Comparison of ENCODE assay signal across 10 mouse cellular contexts in the genomic region with DNA sequence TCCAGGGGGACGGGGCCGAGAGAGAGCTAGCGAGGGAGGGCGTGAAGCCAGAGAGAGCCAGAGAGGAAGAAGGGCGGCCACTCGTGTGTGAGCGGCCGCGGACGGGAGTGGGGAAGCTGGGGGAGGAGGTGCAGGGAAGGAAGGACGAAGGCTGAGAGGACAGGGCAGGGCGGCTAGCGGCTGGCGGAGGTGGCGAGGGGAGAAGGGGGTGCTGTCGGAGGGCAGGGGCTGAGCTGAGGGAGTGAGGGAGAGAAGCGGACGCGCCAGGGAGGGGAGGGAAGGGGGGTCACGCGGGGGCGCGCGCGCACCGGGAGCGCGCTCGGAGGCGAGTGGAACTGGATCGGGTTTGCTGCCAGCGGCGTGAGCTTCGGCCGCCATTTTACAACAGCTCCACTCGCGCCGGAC. TPM values are rescaled to one million over a fixed set of nuclear protein-coding genes. Genes with fewer than 3 reads are reported as not detected.
DNase-seq lines count a peak whose midpoint lies in the region; ATAC-seq and TF ChIP-seq lines count a peak whose summit lies in the region.
"Not testable (repeated sequence)": the region's sequence is repeated elsewhere in the genome, so short reads cannot be mapped to it uniquely, and the experiment has no call there.
"Had no signal": no experiment of that assay in that cellular context is flagged by ENCODE, and none has a peak within 500 bp of the region (broad histone marks: within the 10 kb centered on the region; RNA-seq: fewer than 3 reads in every experiment).

No protein-coding gene starts in this region.

- H3K9ac ChIP-seq in forebrain, embryonic 16.5 days (replicated peaks; ENCODE audit: low read depth, low read length), result peak overlapping the region; percentile 32; the same call in 1 of the 2 replicates

- peak overlapping the region; percentile 44 for H3K4me3 ChIP-seq in forebrain, embryonic 16.5 days (replicated peaks; ENCODE audit: low read length)
- peak overlapping the region; percentile 70 for H3K4me3 ChIP-seq in testis, adult 2 months (ENCODE audit: control insufficient read depth, low read depth, low read length)

- H3K27ac ChIP-seq in forebrain, embryonic 16.5 days (ENCODE audit: low read length), result not testable (repeated sequence)
- H3K27ac ChIP-seq in testis, adult 2 months (ENCODE audit: control insufficient read depth, insufficient read depth, low read depth, low read length), result peak overlapping the region; percentile 7; the same call in 1 of the 2 replicates

- TF ChIP-seq POLR2A in testis, adult 2 months (IDR thresholded peaks at IDR 0.05; ENCODE audit: control insufficient read depth, low read depth, low read length), result not testable (repeated sequence)

- under 1% methylated on average over 14 of the region's 38 CpGs for WGBS in forebrain, embryonic 16.5 days

- peak; percentile 99 for ATAC-seq in forebrain, embryonic 16.5 days

- peak overlapping the region; percentile 50 for H3K4me2 ChIP-seq in forebrain, embryonic 16.5 days (ENCODE audit: low read length)

- not testable (repeated sequence) for H3K27me3 ChIP-seq in forebrain, embryonic 16.5 days (replicated peaks; ENCODE audit: control insufficient read depth, insufficient read depth, low read length); testis, adult 2 months (ENCODE audit: control insufficient read depth, insufficient read depth, low read length)

- H3K4me1 ChIP-seq in forebrain, embryonic 16.5 days (replicated peaks; ENCODE audit: control insufficient read depth, insufficient read depth, low read length); testis, adult 2 months (ENCODE audit: control insufficient read depth, insufficient read depth, low read length): not testable (repeated sequence)

- H3K36me3 ChIP-seq in forebrain, embryonic 16.5 days (ENCODE audit: control insufficient read depth, insufficient read depth); testis, adult 2 months (ENCODE audit: control insufficient read depth, insufficient read depth, low read length): not testable (repeated sequence)

- H3K9me3 ChIP-seq in forebrain, embryonic 16.5 days (ENCODE audit: control insufficient read depth, low read length), result not testable (repeated sequence)

- DNase-seq in T-cell, adult 2 months (ENCODE audit: low spot score), result peak; percentile 22
- peak; percentile 44 to 49 for DNase-seq in cerebellum, postnatal 25 days
- DNase-seq in heart, postnatal 4 days, result peak; percentile 23
- peak; percentile 20 for DNase-seq in kidney, postnatal 10 days
- peak; percentile 29 to 31 for DNase-seq in lung, adult 18-20 months
- peak; percentile 32 to 35 for DNase-seq in natural killer cell, adult 2 months (ENCODE audit: low spot score in 2 of 2)

- TF ChIP-seq CTCF in testis, adult 2 months (IDR thresholded peaks at IDR 0.05; ENCODE audit: control insufficient read depth, insufficient read depth, insufficient replicate concordance, low read depth, low read length), result not testable (repeated sequence)

RNA-seq across cellular contexts. Expression of gene 1700017D01Rik, which starts 9.7 kb away (rescaled TPM):
- polyA plus RNA-seq in forebrain, embryonic 16.5 days (2015; fragmentation: Nextera tagmentation; extraction: Ambion mirVana), result not detected in 2 replicates
- total RNA-seq in heart, postnatal 4 days (2021), result not detected
- polyA plus RNA-seq in testis, adult 2 months (2012; rRNA removed), result 408 and 421 TPM in 2 replicates
- total RNA-seq: left cerebral cortex, adult 8-10 months had no signal
- polyA plus RNA-seq: frontal cortex, adult 2 months had no signal

RNA-seq across cellular contexts. Expression of gene Ms4a8a, which starts 40.1 kb away (rescaled TPM):
- not detected in 2 replicates for polyA plus RNA-seq in forebrain, embryonic 16.5 days (2015; fragmentation: Nextera tagmentation; extraction: Ambion mirVana)
- under 1 TPM; 0.25 to 0.26 TPM for total RNA-seq in heart, postnatal 4 days (2021)
- polyA plus RNA-seq in testis, adult 2 months (2012; rRNA removed), result 0.28 and 0.45 TPM in 2 replicates
- polyA plus RNA-seq: frontal cortex, adult 2 months had no signal

RNA-seq across cellular contexts. Expression of gene 1700025F22Rik, which starts 44.1 kb away (rescaled TPM):
- polyA plus RNA-seq in forebrain, embryonic 16.5 days (2015; fragmentation: Nextera tagmentation; extraction: Ambion mirVana), result not detected in 2 replicates
- not detected for total RNA-seq in heart, postnatal 4 days (2021)
- polyA plus RNA-seq in testis, adult 2 months (2012; rRNA removed), result 57.2 and 77.8 TPM in 2 replicates
- total RNA-seq: left cerebral cortex, adult 8-10 months had no signal
- polyA plus RNA-seq: frontal cortex, adult 2 months had no signal

Comparison
In these comparisons a context has a peak if more than half of its experiments do, and no peak if none do; other contexts are left out.
1. RNA of gene 1700017D01Rik, which starts 9.7 kb away (polyA plus RNA-seq): 408 to 421 TPM in testis, adult 2 months; not detected in forebrain, embryonic 16.5 days; every median in the first group is over 100 times any median in the second.
2. RNA of gene 1700025F22Rik, which starts 44.1 kb away (polyA plus RNA-seq): 57.2 to 77.8 TPM in testis, adult 2 months; not detected in forebrain, embryonic 16.5 days; every median in the first group is over 10 times any median in the second.
3. Peak in every context shown above with its lines, with median percentiles within 50 percentile points of each other: DNase-seq.